Mouse (Mus musculus): ENCODE measurements at regions not wholly inside any gene's neighbourhood (a gene's known extent, or its start where the extent isn't known, plus 50 kb on each side); places are given as distances from the start of the nearest gene placed in this dataset.

DNA sequence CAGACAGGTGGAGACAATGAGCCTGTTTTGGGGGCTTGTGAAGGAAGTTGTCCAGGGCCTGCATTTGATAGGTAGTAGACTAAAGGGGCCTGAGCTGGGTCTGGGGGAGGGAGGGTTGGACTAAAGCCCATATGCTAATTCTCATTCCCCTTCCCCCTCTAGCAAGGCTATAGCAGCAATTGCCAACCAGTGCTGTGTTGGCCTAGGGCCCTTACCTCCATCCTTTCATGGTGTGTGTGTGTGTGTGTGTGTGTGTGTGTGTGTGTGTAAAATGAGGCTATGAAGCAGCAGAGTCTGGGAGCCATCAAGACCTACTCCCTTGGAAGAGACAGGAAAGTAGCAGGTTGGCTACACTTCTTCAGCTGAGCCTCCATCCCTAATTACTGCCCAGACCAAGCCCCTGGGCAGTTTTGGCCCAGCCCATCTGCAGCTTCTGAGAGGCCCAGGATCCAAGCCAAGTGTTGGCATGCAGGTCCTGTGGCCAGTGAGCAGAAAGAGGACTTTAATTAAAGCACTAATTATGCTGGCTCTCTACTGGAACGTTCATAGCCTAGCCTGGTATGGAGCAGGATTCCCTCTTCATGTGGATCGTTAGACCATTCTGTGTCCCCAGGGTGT, 143.4 kb downstream of the Dhx35 start:
- no peak for TF ChIP-seq CTCF (IDR thresholded peaks at IDR 0.05; ENCODE audit: extremely low read depth, insufficient read depth, low read length)
- TF ChIP-seq POLR2A (IDR thresholded peaks at IDR 0.05; ENCODE audit: extremely low read depth, insufficient read depth, low read length): no peak
- H3K4me1 ChIP-seq (ENCODE audit: control insufficient read depth, insufficient read depth, low read length): no peaks in the 10 kb centered on the region
- H3K4me3 ChIP-seq (ENCODE audit: insufficient read depth, low read length): no peak overlapping the region
- no peak overlapping the region for H3K27ac ChIP-seq (ENCODE audit: insufficient read depth, low read length)

- TF ChIP-seq CTCF (IDR thresholded peaks at IDR 0.05; ENCODE audit: extremely low read depth, insufficient read depth, low read length) (no peak), POLR2A (IDR thresholded peaks at IDR 0.05; ENCODE audit: extremely low read depth, insufficient read depth, low read length) (no peak)
- Histone ChIP-seq H3K27ac (ENCODE audit: insufficient read depth, low read length) (no peak overlapping the region), H3K4me1 (ENCODE audit: control insufficient read depth, insufficient read depth, low read length) (no peaks in the 10 kb centered on the region), H3K4me3 (ENCODE audit: insufficient read depth, low read length) (no peak overlapping the region)
Measured at GRCm38 (mm10) chr2:158949418-158949817, 154.8 kb downstream of the Dhx35 start.

GRCm38 (mm10) chr2:158951061-158951460, 156.5 kb downstream of the Dhx35 start:
- H3K4me1 ChIP-seq (ENCODE audit: control insufficient read depth, insufficient read depth, low read length): no peaks in the 10 kb centered on the region
- H3K27ac ChIP-seq (ENCODE audit: insufficient read depth, low read length): no peak overlapping the region
- no peak overlapping the region for H3K4me3 ChIP-seq (ENCODE audit: insufficient read depth, low read length)
- TF ChIP-seq POLR2A (IDR thresholded peaks at IDR 0.05; ENCODE audit: extremely low read depth, insufficient read depth, low read length) (no peak), CTCF (IDR thresholded peaks at IDR 0.05; ENCODE audit: extremely low read depth, insufficient read depth, low read length) (no peak)

GRCm38 (mm10) chr2:158956888-158957287, 162.3 kb downstream of the Dhx35 start:
- H3K4me1 ChIP-seq (ENCODE audit: control insufficient read depth, insufficient read depth, low read length): no peaks in the 10 kb centered on the region
- H3K4me3 ChIP-seq (ENCODE audit: insufficient read depth, low read length): no peak overlapping the region
- no peak overlapping the region for H3K27ac ChIP-seq (ENCODE audit: insufficient read depth, low read length)
- TF ChIP-seq CTCF (IDR thresholded peaks at IDR 0.05; ENCODE audit: extremely low read depth, insufficient read depth, low read length) (no peak), POLR2A (IDR thresholded peaks at IDR 0.05; ENCODE audit: extremely low read depth, insufficient read depth, low read length) (no peak)

GRCm38 (mm10) chr2:158965003-158965665, 170.5 kb downstream of the Dhx35 start:
- no peak overlapping the region for H3K4me3 ChIP-seq (ENCODE audit: insufficient read depth, low read length)
- no peak overlapping the region for H3K27ac ChIP-seq (ENCODE audit: insufficient read depth, low read length)
- no peaks in the 10 kb centered on the region; the same call in 1 of the 2 replicates for H3K4me1 ChIP-seq (ENCODE audit: control insufficient read depth, insufficient read depth, low read length)
- TF ChIP-seq POLR2A (IDR thresholded peaks at IDR 0.05; ENCODE audit: extremely low read depth, insufficient read depth, low read length) (no peak), CTCF (IDR thresholded peaks at IDR 0.05; ENCODE audit: extremely low read depth, insufficient read depth, low read length) (no peak)

DNA sequence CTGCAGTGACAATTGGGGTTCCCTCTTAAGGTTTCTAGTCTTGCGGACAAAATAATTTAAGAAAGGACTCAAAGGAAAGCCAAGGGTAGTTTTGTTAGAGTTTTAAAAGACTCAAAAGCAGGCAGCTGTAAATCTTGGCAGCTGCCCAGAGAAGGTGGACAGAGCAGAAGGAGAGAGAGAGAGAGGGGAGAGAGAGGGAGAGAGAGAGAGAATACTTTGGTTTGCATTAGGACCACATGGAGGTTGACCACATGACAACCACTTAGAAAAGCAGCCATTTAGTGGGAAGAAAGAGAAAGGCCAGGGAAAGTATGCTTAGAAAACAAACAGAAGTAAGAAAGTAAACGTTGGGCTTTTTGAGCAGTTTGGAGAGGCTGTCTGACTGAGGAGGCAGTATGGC, 177.6 kb downstream of the Dhx35 start:
- TF ChIP-seq POLR2A (IDR thresholded peaks at IDR 0.05; ENCODE audit: extremely low read depth, insufficient read depth, low read length) (no peak), CTCF (IDR thresholded peaks at IDR 0.05; ENCODE audit: extremely low read depth, insufficient read depth, low read length) (no peak)
- no peak overlapping the region for H3K27ac ChIP-seq (ENCODE audit: insufficient read depth, low read length)
- H3K4me1 ChIP-seq (ENCODE audit: control insufficient read depth, insufficient read depth, low read length): no peaks in the 10 kb centered on the region
- H3K4me3 ChIP-seq (ENCODE audit: insufficient read depth, low read length): no peak overlapping the region

- Histone ChIP-seq H3K27ac (ENCODE audit: insufficient read depth, low read length) (no peak overlapping the region), H3K4me1 (ENCODE audit: control insufficient read depth, insufficient read depth, low read length) (no peaks in the 10 kb centered on the region)
- TF ChIP-seq CTCF (IDR thresholded peaks at IDR 0.05; ENCODE audit: extremely low read depth, insufficient read depth, low read length) (no peak), POLR2A (IDR thresholded peaks at IDR 0.05; ENCODE audit: extremely low read depth, insufficient read depth, low read length) (no peak)
Measured at GRCm38 (mm10) chr2:158985529-158986148, 191.0 kb downstream of the Dhx35 start.

DNA sequence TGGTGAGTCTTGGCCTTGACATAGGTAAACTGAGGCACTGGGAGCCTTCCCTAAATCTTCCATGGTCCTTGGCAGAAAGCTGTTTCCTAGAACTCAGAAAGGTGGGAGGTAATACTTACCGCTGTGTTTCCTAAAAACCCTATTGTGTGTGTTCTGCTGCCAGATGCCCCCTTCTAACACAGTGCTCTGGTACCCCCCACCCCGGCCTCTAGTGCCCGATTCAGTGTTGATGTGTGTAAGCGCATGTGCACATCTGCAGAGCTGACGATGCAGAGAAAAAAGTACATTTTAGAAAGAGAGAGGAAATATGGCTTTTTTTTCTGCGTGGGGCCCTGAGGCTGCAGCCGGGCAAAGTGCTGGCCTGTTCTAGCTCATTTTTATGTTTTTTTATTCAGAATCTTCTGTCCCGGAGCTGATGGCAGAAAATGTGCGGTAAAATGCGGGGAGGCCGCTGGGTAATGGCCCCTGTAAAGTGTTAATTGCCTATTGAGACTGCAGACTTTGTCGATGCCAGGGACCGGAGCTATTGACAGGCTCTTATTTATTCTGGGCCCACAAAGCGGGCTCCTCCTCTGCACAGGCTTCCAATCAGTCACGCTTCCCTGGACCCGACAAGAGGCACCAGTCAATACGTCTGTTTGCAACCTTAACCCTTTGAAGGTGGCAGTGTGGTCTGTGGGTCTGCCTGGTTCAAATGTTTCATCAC, 208.0 kb downstream of the Dhx35 start:
- TF ChIP-seq POLR2A (IDR thresholded peaks at IDR 0.05; ENCODE audit: extremely low read depth, insufficient read depth, low read length) (no peak), CTCF (IDR thresholded peaks at IDR 0.05; ENCODE audit: extremely low read depth, insufficient read depth, low read length) (no peak)
- Histone ChIP-seq H3K4me1 (ENCODE audit: control insufficient read depth, insufficient read depth, low read length) (no peaks in the 10 kb centered on the region), H3K4me3 (ENCODE audit: insufficient read depth, low read length) (no peak overlapping the region), H3K27ac (ENCODE audit: insufficient read depth, low read length) (no peak overlapping the region)

More at GRCm38 (mm10) chr2:158985529-158986148, 191.0 kb downstream of the Dhx35 start:
- no peak overlapping the region for H3K4me3 ChIP-seq (ENCODE audit: insufficient read depth, low read length)

- Histone ChIP-seq H3K4me3 (ENCODE audit: insufficient read depth, low read length) (no peak overlapping the region), H3K4me1 (ENCODE audit: control insufficient read depth, insufficient read depth, low read length) (no peaks in the 10 kb centered on the region), H3K27ac (ENCODE audit: insufficient read depth, low read length) (no peak overlapping the region)
- no peak for TF ChIP-seq POLR2A (IDR thresholded peaks at IDR 0.05; ENCODE audit: extremely low read depth, insufficient read depth, low read length)
- no peak for TF ChIP-seq CTCF (IDR thresholded peaks at IDR 0.05; ENCODE audit: extremely low read depth, insufficient read depth, low read length)
Measured at GRCm38 (mm10) chr2:159003187-159003497, 208.5 kb downstream of the Dhx35 start.

Measured in cortical plate, adult 2 months (tissue).